Mouse (Mus musculus): ENCODE measurements around the gene Pde10a.

Pde10a gene

GRCm38 (mm10) chr17:8892193-8892985 lies 367.2 kb downstream of the Pde10a start:
- no peak for DNase-seq (ENCODE audit: low read depth)

- DNase-seq (ENCODE audit: low read depth): no peak
Observed at GRCm38 (mm10) chr17:8895991-8896390, 370.8 kb downstream of the Pde10a start.

GRCm38 (mm10) chr17:8897749-8898148 lies 372.6 kb downstream of the Pde10a start:
- DNase-seq (ENCODE audit: low read depth): no peak

- no peak for DNase-seq (ENCODE audit: low read depth)
Observed at GRCm38 (mm10) chr17:8898221-8898620, 373.0 kb downstream of the Pde10a start.

GRCm38 (mm10) chr17:8899212-8899611 lies 374.0 kb downstream of the Pde10a start:
- DNase-seq (ENCODE audit: low read depth): no peak

GRCm38 (mm10) chr17:8903555-8904283 lies 378.5 kb downstream of the Pde10a start:
- DNase-seq (ENCODE audit: low read depth): no peak

GRCm38 (mm10) chr17:8910571-8910970 lies 385.4 kb downstream of the Pde10a start:
- DNase-seq (ENCODE audit: low read depth): no peak

GRCm38 (mm10) chr17:8912933-8913332 lies 387.8 kb downstream of the Pde10a start:
- no peak for DNase-seq (ENCODE audit: low read depth)

GRCm38 (mm10) chr17:8915693-8916092 lies 390.5 kb downstream of the Pde10a start:
- no peak for DNase-seq (ENCODE audit: low read depth)

- DNase-seq (ENCODE audit: low read depth): no peak
Observed at GRCm38 (mm10) chr17:8923074-8923473, 397.9 kb downstream of the Pde10a start.

- DNase-seq (ENCODE audit: low read depth): no peak
Observed at GRCm38 (mm10) chr17:8923727-8924126, 398.6 kb downstream of the Pde10a start.

GRCm38 (mm10) chr17:8925819-8926383 lies 400.7 kb downstream of the Pde10a start:
- DNase-seq (ENCODE audit: low read depth): no peak

GRCm38 (mm10) chr17:8928560-8928959 lies 403.4 kb downstream of the Pde10a start:
- DNase-seq (ENCODE audit: low read depth): no peak

GRCm38 (mm10) chr17:8929636-8930035 lies 404.5 kb downstream of the Pde10a start:
- DNase-seq (ENCODE audit: low read depth): no peak

- no peak for DNase-seq (ENCODE audit: low read depth)
Observed at GRCm38 (mm10) chr17:8935604-8936003, 410.4 kb downstream of the Pde10a start.

- DNase-seq (ENCODE audit: low read depth): peak; percentile 18
Observed at GRCm38 (mm10) chr17:8936603-8937002, 411.4 kb downstream of the Pde10a start.

- no peak for DNase-seq (ENCODE audit: low read depth)
Observed at GRCm38 (mm10) chr17:8951588-8951987, 426.4 kb downstream of the Pde10a start.

GRCm38 (mm10) chr17:8952951-8953350 lies 427.8 kb downstream of the Pde10a start:
- DNase-seq (ENCODE audit: low read depth): no peak

GRCm38 (mm10) chr17:8958125-8958524 lies 433.0 kb downstream of the Pde10a start:
- DNase-seq (ENCODE audit: low read depth): no peak

GRCm38 (mm10) chr17:8960386-8960785 lies 435.2 kb downstream of the Pde10a start:
- DNase-seq (ENCODE audit: low read depth): no peak

- DNase-seq (ENCODE audit: low read depth): no peak
Observed at GRCm38 (mm10) chr17:8961097-8961496, 435.9 kb downstream of the Pde10a start.

- DNase-seq (ENCODE audit: low read depth): no peak
Observed at GRCm38 (mm10) chr17:8961644-8962043, 436.5 kb downstream of the Pde10a start.

- DNase-seq (ENCODE audit: low read depth): no peak
Observed at GRCm38 (mm10) chr17:8965177-8965576, 440.0 kb downstream of the Pde10a start.

Data from c-Kit-positive CD71-negative TER-119-negative erythroid progenitor cells, embryonic 14.5 days (primary cell).